Mouse (Mus musculus) layer of hippocampus, postnatal 25 days (tissue): ENCODE results near the gene Dtymk. TPM values are rescaled to one million over a fixed set of nuclear protein-coding genes. Genes with fewer than 3 reads are reported as not detected.

Experiments used
- DNase-seq, 2 experiments: peaks; one replicate each; pipeline ENCODE4 v3.0.0; 2022; ENCODE audit warnings: mixed read lengths in 2 of 2, low spot score in 1 of 2; ENCODE audit errors: extremely low spot score in 1 of 2
- total RNA-seq, 2 experiments: library from RNA; stranded (reverse); gene quantifications; 2 replicates each; pipeline ENCODE4 v1.2.3; 2021

Dtymk gene
- total RNA-seq, 2 experiments from 2014 or later: 56.9 TPM

- DNase-seq: no peak
These were observed 50.4 kb downstream of the Dtymk start, which contains the start of gene Atg4b for GRCm38 (mm10) chr1:93751290-93751689. TSS of gene Atg4b (plus strand) at chr1:93751500.

GRCm38 (mm10) chr1:93748539-93748938, 53.2 kb downstream of the Dtymk start:
- no peak for DNase-seq

GRCm38 (mm10) chr1:93746179-93746578, 55.6 kb downstream of the Dtymk start:
- DNase-seq: no peak

- DNase-seq: no peak
These were observed 58.8 kb downstream of the Dtymk start for GRCm38 (mm10) chr1:93742910-93743309.

Other genes with a start within 250 kb of the Dtymk start
- 100 to 1,000 TPM; 413 to 416 TPM for gene Stk25, start 143.3 kb downstream of the Dtymk start, total RNA-seq
- 10 to 100 TPM; 75.6 to 78.0 TPM for gene Bok, start 116.3 kb downstream of the Dtymk start, total RNA-seq
- 10 to 100 TPM; 83.3 to 84.7 TPM for gene Atg4b, start 50.4 kb downstream of the Dtymk start, total RNA-seq
- gene Thap4, start 47.1 kb downstream of the Dtymk start, total RNA-seq: 10 to 100 TPM; 31.8 to 34.5 TPM
- 10 to 100 TPM in 1 of 2 experiments, 1 to 10 TPM in 1; 9.6 to 13.2 TPM for gene Ing5, start 2.0 kb upstream of the Dtymk start, total RNA-seq
- 10 to 100 TPM; 13.9 to 14.9 TPM for gene D2hgdh, start 23.0 kb upstream of the Dtymk start, total RNA-seq
- not detected for gene Gal3st2, start 59.4 kb upstream of the Dtymk start, total RNA-seq
- gene Gal3st2b, start 116.4 kb upstream of the Dtymk start, total RNA-seq: under 1 TPM; 0.38 to 0.47 TPM
- under 1 TPM; 0.05 TPM for gene Gal3st2c, start 188.6 kb upstream of the Dtymk start, total RNA-seq
- 10 to 100 TPM; 15.3 to 17.6 TPM for gene Neu4, start 218.5 kb upstream of the Dtymk start, total RNA-seq